Mouse (Mus musculus) neural tube, embryonic 13.5 days (tissue): ENCODE measurements at regions not wholly inside any gene's neighbourhood (a gene's known extent, or its start where the extent isn't known, plus 50 kb on each side); places are given as distances from the start of the nearest gene placed in this dataset.

Experiments used
- ATAC-seq: fragments of 200-750 bp; cut with Nextera tagmentation; 2 replicates; pipeline ENCODE4 v1.8.0; 2017; ENCODE audit warnings: low read depth, mild to moderate bottlenecking, moderate TSS enrichment, moderate library complexity
- H3K27ac ChIP-seq: fragments of 300-500 bp; sonication (generic); replicated peaks from 2 replicates; pipeline ENCODE4 v1.5.1; 2015; ENCODE audit warnings: moderate library complexity, mild to moderate bottlenecking, inconsistent platforms
- H3K27me3 ChIP-seq: fragments of 300-500 bp; sonication (generic); 2 replicates; pipeline ENCODE4 v1.6.1; 2015; ENCODE audit warnings: mild to moderate bottlenecking, inconsistent platforms
- H3K36me3 ChIP-seq: fragments of 300-500 bp; sonication (generic); 2 replicates; pipeline ENCODE4 v1.6.1; 2015; ENCODE audit warnings: mild to moderate bottlenecking, inconsistent platforms
- H3K4me1 ChIP-seq: fragments of 300-500 bp; sonication (generic); replicated peaks from 2 replicates; pipeline ENCODE4 v1.6.1; 2015; ENCODE audit warnings: inconsistent platforms
- H3K4me2 ChIP-seq: fragments of 300-500 bp; sonication (generic); 2 replicates; pipeline ENCODE4 v1.6.1; 2015; ENCODE audit warnings: inconsistent platforms, mild to moderate bottlenecking, moderate library complexity
- H3K4me3 ChIP-seq: fragments of 300-500 bp; sonication (generic); 2 replicates; pipeline ENCODE4 v1.5.1; 2015; ENCODE audit warnings: mild to moderate bottlenecking, inconsistent platforms
- H3K9ac ChIP-seq: fragments of 300-500 bp; sonication (generic); 2 replicates; pipeline ENCODE4 v1.6.1; 2015; ENCODE audit warnings: moderate library complexity, mild to moderate bottlenecking, inconsistent platforms
- H3K9me3 ChIP-seq: fragments of 300-500 bp; sonication (generic); 2 replicates; pipeline ENCODE4 v1.6.1; 2016; ENCODE audit warnings: inconsistent platforms
- WGBS: fragments of 180-500 bp; shearing (Covaris S2); methylation state at CpG from one replicate; pipeline ENCODE4 v1.1.7; 2015; 5-methylcytosine and 5-hydroxymethylcytosine counted together

GRCm38 (mm10) chr7:115086542-115087448, 343.3 kb downstream of the Insc start:
- Histone ChIP-seq H3K9me3 (no peaks in the 10 kb centered on the region), H3K4me1 (no peaks in the 10 kb centered on the region), H3K36me3 (no peaks in the 10 kb centered on the region), H3K27me3 (0 out of 2 replicates have a peak, but pooled peaks cover 3% of the 10 kb centered on the region), H3K4me3 (no peak overlapping the region), H3K27ac (no peak overlapping the region), H3K9ac (no peak overlapping the region), H3K4me2 (no peak overlapping the region)
- 84% methylated on average over 4 of the region's 4 CpGs for WGBS
- ATAC-seq = no peak

GRCm38 (mm10) chr7:115092481-115093050, 349.1 kb downstream of the Insc start:
- no peak overlapping the region for H3K9ac ChIP-seq
- WGBS = 81% methylated on average over 3 of the region's 3 CpGs
- H3K27me3 ChIP-seq = 0 out of 2 replicates have a peak, but pooled peaks cover 3% of the 10 kb centered on the region
- no peak overlapping the region for H3K27ac ChIP-seq
- no peaks in the 10 kb centered on the region for H3K4me1 ChIP-seq
- H3K36me3 ChIP-seq = no peaks in the 10 kb centered on the region
- no peaks in the 10 kb centered on the region for H3K9me3 ChIP-seq
- no peak for ATAC-seq
- no peak overlapping the region for H3K4me2 ChIP-seq
- H3K4me3 ChIP-seq = no peak overlapping the region

GRCm38 (mm10) chr7:115106041-115106440, 362.5 kb downstream of the Insc start:
- Histone ChIP-seq H3K9me3 (no peaks in the 10 kb centered on the region), H3K4me1 (no peaks in the 10 kb centered on the region), H3K4me3 (no peak overlapping the region), H3K9ac (no peak overlapping the region), H3K36me3 (no peaks in the 10 kb centered on the region), H3K27me3 (no peaks in the 10 kb centered on the region; the same call in 1 of the 2 replicates), H3K27ac (no peak overlapping the region), H3K4me2 (no peak overlapping the region)
- ATAC-seq = no peak
- 78% methylated on average over 2 of the region's 2 CpGs for WGBS

- H3K27me3 ChIP-seq = no peaks in the 10 kb centered on the region
- H3K4me2 ChIP-seq = no peak overlapping the region
- H3K36me3 ChIP-seq = no peaks in the 10 kb centered on the region
- H3K9ac ChIP-seq = no peak overlapping the region
- no peak overlapping the region for H3K4me3 ChIP-seq
- H3K27ac ChIP-seq = no peak overlapping the region
- peaks cover 6% of the 10 kb centered on the region; the same call in 1 of the 2 replicates for H3K4me1 ChIP-seq
- 67% methylated on average over 3 of the region's 3 CpGs for WGBS
- ATAC-seq = no peak
- no peaks in the 10 kb centered on the region for H3K9me3 ChIP-seq
These were observed 368.8 kb downstream of the Insc start for GRCm38 (mm10) chr7:115112282-115112681.

GRCm38 (mm10) chr7:115123283-115123682, 379.8 kb downstream of the Insc start:
- Histone ChIP-seq H3K36me3 (no peaks in the 10 kb centered on the region), H3K9me3 (no peaks in the 10 kb centered on the region), H3K4me3 (no peak overlapping the region), H3K27me3 (peaks cover 5% of the 10 kb centered on the region; the same call in 1 of the 2 replicates), H3K9ac (no peak overlapping the region), H3K4me2 (no peak overlapping the region), H3K27ac (no peak overlapping the region), H3K4me1 (peaks cover 11% of the 10 kb centered on the region)
- WGBS = 55% methylated on average over 2 of the region's 2 CpGs
- ATAC-seq = no peak

- Histone ChIP-seq H3K4me2 (no peak overlapping the region), H3K4me3 (no peak overlapping the region), H3K27ac (no peak overlapping the region), H3K4me1 (peaks cover 34% of the 10 kb centered on the region), H3K36me3 (no peaks in the 10 kb centered on the region), H3K27me3 (peaks cover 16% of the 10 kb centered on the region), H3K9ac (no peak overlapping the region), H3K9me3 (no peaks in the 10 kb centered on the region)
- no peak for ATAC-seq
- 18% methylated on average over 3 of the region's 3 CpGs for WGBS
These were observed 385.5 kb downstream of the Insc start for GRCm38 (mm10) chr7:115129001-115129400.

- peaks cover 23% of the 10 kb centered on the region for H3K27me3 ChIP-seq
- peaks cover 34% of the 10 kb centered on the region for H3K4me1 ChIP-seq
- WGBS = 51% methylated on average over 10 of the region's 10 CpGs
- H3K4me3 ChIP-seq = no peak overlapping the region
- no peak overlapping the region for H3K27ac ChIP-seq
- peak overlapping the region; percentile 11; the same call in 1 of the 2 replicates for H3K4me2 ChIP-seq
- ATAC-seq = no peak
- H3K36me3 ChIP-seq = no peaks in the 10 kb centered on the region
- H3K9me3 ChIP-seq = no peaks in the 10 kb centered on the region
- H3K9ac ChIP-seq = no peak overlapping the region
These were observed 387.9 kb downstream of the Insc start for GRCm38 (mm10) chr7:115131259-115131969.

GRCm38 (mm10) chr7:115131970-115132551, 388.6 kb downstream of the Insc start:
- Histone ChIP-seq H3K9ac (no peak overlapping the region), H3K9me3 (no peaks in the 10 kb centered on the region), H3K27ac (no peak overlapping the region), H3K36me3 (no peaks in the 10 kb centered on the region), H3K4me2 (peak overlapping the region; percentile 11; the same call in 1 of the 2 replicates), H3K4me3 (no peak overlapping the region), H3K27me3 (peaks cover 19% of the 10 kb centered on the region), H3K4me1 (peaks cover 34% of the 10 kb centered on the region)
- ATAC-seq = peak; percentile 52; the same call in 1 of the 2 replicates
- WGBS = 22% methylated on average over 11 of the region's 11 CpGs

GRCm38 (mm10) chr7:115132595-115132994, 389.1 kb downstream of the Insc start:
- H3K9ac ChIP-seq = no peak overlapping the region
- H3K4me2 ChIP-seq = no peak overlapping the region
- H3K9me3 ChIP-seq = no peaks in the 10 kb centered on the region
- peaks cover 30% of the 10 kb centered on the region for H3K4me1 ChIP-seq
- no peaks in the 10 kb centered on the region for H3K36me3 ChIP-seq
- H3K4me3 ChIP-seq = no peak overlapping the region
- peaks cover 18% of the 10 kb centered on the region; the same call in 1 of the 2 replicates for H3K27me3 ChIP-seq
- WGBS = 80% methylated on average over 3 of the region's 3 CpGs
- H3K27ac ChIP-seq = no peak overlapping the region
- no peak for ATAC-seq

- Histone ChIP-seq H3K27ac (no peak overlapping the region), H3K9me3 (no peaks in the 10 kb centered on the region), H3K4me3 (no peak overlapping the region), H3K36me3 (no peaks in the 10 kb centered on the region), H3K4me2 (no peak overlapping the region), H3K4me1 (peaks cover 12% of the 10 kb centered on the region), H3K9ac (no peak overlapping the region), H3K27me3 (peaks cover 16% of the 10 kb centered on the region; the same call in 1 of the 2 replicates)
- WGBS = 60% methylated on average over 3 of the region's 3 CpGs
- no peak for ATAC-seq
These were observed 391.6 kb downstream of the Insc start for GRCm38 (mm10) chr7:115134926-115135575.

- H3K27ac ChIP-seq = no peak overlapping the region
- H3K4me3 ChIP-seq = no peak overlapping the region
- no peak overlapping the region for H3K9ac ChIP-seq
- no peaks in the 10 kb centered on the region for H3K36me3 ChIP-seq
- 58% methylated on average over 3 of the region's 3 CpGs for WGBS
- no peaks in the 10 kb centered on the region for H3K9me3 ChIP-seq
- H3K4me1 ChIP-seq = peaks cover 4% of the 10 kb centered on the region; the same call in 1 of the 2 replicates
- 0 out of 2 replicates have a peak, but pooled peaks have one; percentile 11 for ATAC-seq
- H3K4me2 ChIP-seq = no peak overlapping the region
- H3K27me3 ChIP-seq = 0 out of 2 replicates have a peak, but pooled peaks cover 2% of the 10 kb centered on the region
These were observed 396.8 kb downstream of the Insc start for GRCm38 (mm10) chr7:115140286-115140685.
